Mouse (Mus musculus) forebrain, embryonic 15.5 days (tissue): ENCODE data around the gene Thap12. TPM values are rescaled to one million over a fixed set of nuclear protein-coding genes. Genes with fewer than 3 reads are reported as not detected.

ENCODE experiments used
- ATAC-seq: fragments of 200-750 bp; cut with Nextera tagmentation; replicated peaks from 2 replicates; pipeline ENCODE4 v1.8.0; 2017; ENCODE audit warnings: mild to moderate bottlenecking, moderate TSS enrichment, moderate library complexity
- H3K27ac ChIP-seq: fragments of 300-500 bp; sonication (generic); replicated peaks from 2 replicates; pipeline ENCODE4 v1.5.1; 2015; ENCODE audit warnings: mild to moderate bottlenecking, inconsistent platforms
- H3K27me3 ChIP-seq: fragments of 300-500 bp; sonication (generic); 2 replicates; pipeline ENCODE4 v1.6.1; 2015; ENCODE audit warnings: inconsistent platforms
- H3K36me3 ChIP-seq: fragments of 300-500 bp; sonication (generic); 2 replicates; pipeline ENCODE4 v1.6.1; 2015; ENCODE audit warnings: mild to moderate bottlenecking, inconsistent platforms
- H3K4me1 ChIP-seq: fragments of 300-500 bp; sonication (generic); 2 replicates; pipeline ENCODE4 v1.6.1; 2015; ENCODE audit warnings: inconsistent platforms
- H3K4me2 ChIP-seq: fragments of 300-500 bp; sonication (generic); replicated peaks from 2 replicates; pipeline ENCODE4 v1.6.1; 2015; ENCODE audit warnings: mild to moderate bottlenecking, inconsistent platforms
- H3K4me3 ChIP-seq: fragments of 300-500 bp; sonication (generic); 2 replicates; pipeline ENCODE4 v1.5.1; 2015; ENCODE audit warnings: mild to moderate bottlenecking, inconsistent platforms
- H3K9ac ChIP-seq: fragments of 300-500 bp; sonication (generic); replicated peaks from 2 replicates; pipeline ENCODE4 v1.6.1; 2015; ENCODE audit warnings: mild to moderate bottlenecking, inconsistent platforms
- H3K9me3 ChIP-seq: fragments of 300-500 bp; sonication (generic); 2 replicates; pipeline ENCODE4 v1.6.1; 2016; ENCODE audit warnings: inconsistent platforms
- WGBS: fragments of 180-500 bp; shearing (Covaris S2); methylation state at CpG from one replicate; pipeline ENCODE4 v1.1.7; 2015; ENCODE audit warnings: mixed read lengths; 5-methylcytosine and 5-hydroxymethylcytosine counted together
- polyA plus RNA-seq: library from polyadenylated mRNA; unstranded; fragments of >200 nt; fragmentation: Nextera tagmentation; extraction: Ambion mirVana; gene quantifications from 2 replicates; pipeline ENCODE4 v1.2.1, GENCODE M21; 2015

Thap12 gene
- polyA plus RNA-seq, 1 experiment from 2014 or later: 54.9 TPM

GRCm38 (mm10) chr7:98767261-98767660, 64.4 kb downstream of the Thap12 start:
- 81% methylated on average over 6 of the region's 6 CpGs for WGBS
- Histone ChIP-seq H3K9ac (no peak overlapping the region), H3K9me3 (no peaks in the 10 kb centered on the region), H3K4me1 (no peaks in the 10 kb centered on the region), H3K27me3 (no peaks in the 10 kb centered on the region), H3K36me3 (no peaks in the 10 kb centered on the region), H3K27ac (no peak overlapping the region), H3K4me2 (no peak overlapping the region), H3K4me3 (no peak overlapping the region)
- ATAC-seq: no peak

Other genes starting within 250 kb of the Thap12 start
- gene Lrrc32, start 213.8 kb upstream of the Thap12 start, polyA plus RNA-seq: 2.3 and 2.4 TPM in 2 replicates
- 35.3 and 40.2 TPM in 2 replicates for gene Emsy, start 46.3 kb upstream of the Thap12 start, polyA plus RNA-seq
- gene Wnt11, start 132.0 kb downstream of the Thap12 start, polyA plus RNA-seq: 0.43 and 0.53 TPM in 2 replicates